Mouse (Mus musculus) limb, embryonic 11.5 days (tissue): ENCODE measurements at regions not wholly inside any gene's neighbourhood (a gene's known extent, or its start where the extent isn't known, plus 50 kb on each side); places are given as distances from the start of the nearest gene placed in this dataset.
A peak's percentile ranks its signal among the peaks of the same experiment; 100 is the strongest.

Experiments used
- ATAC-seq: fragments of 200-750 bp; cut with Nextera tagmentation; 2 replicates; pipeline ENCODE4 v1.8.0; 2017; ENCODE audit warnings: low read depth; ENCODE audit not compliant: insufficient number of reproducible peaks, low FRiP score, low TSS enrichment
- DNase-seq: peaks from one replicate; pipeline ENCODE4 v3.0.0-alpha.2; 2015; ENCODE audit warnings: low spot score
- H3K27ac ChIP-seq: fragments of 300-500 bp; sonication (generic); replicated peaks from 2 replicates; pipeline ENCODE4 v1.5.1; 2014; ENCODE audit warnings: low read depth, mild to moderate bottlenecking, low read length
- H3K27me3 ChIP-seq: fragments of 300-500 bp; sonication (generic); 2 replicates; pipeline ENCODE4 v1.6.1; 2014; ENCODE audit warnings: mild to moderate bottlenecking, low read length, mixed read lengths; ENCODE audit not compliant: control insufficient read depth, insufficient read depth
- H3K36me3 ChIP-seq: fragments of 300-500 bp; sonication (generic); 2 replicates; pipeline ENCODE4 v1.6.1; 2014; ENCODE audit warnings: mild to moderate bottlenecking, low read length, moderate library complexity, mixed read lengths; ENCODE audit not compliant: control insufficient read depth, insufficient read depth
- H3K4me1 ChIP-seq: fragments of 300-500 bp; sonication (generic); 2 replicates; pipeline ENCODE4 v1.6.1; 2014; ENCODE audit warnings: low read length, mixed read lengths; ENCODE audit not compliant: control insufficient read depth, insufficient read depth
- H3K4me2 ChIP-seq: fragments of 300-500 bp; sonication (generic); 2 replicates; pipeline ENCODE4 v1.6.1; 2014; ENCODE audit warnings: low read depth, mild to moderate bottlenecking, moderate library complexity; ENCODE audit not compliant: severe bottlenecking
- H3K4me3 ChIP-seq: fragments of 300-500 bp; sonication (generic); 2 replicates; pipeline ENCODE4 v1.5.1; 2014; ENCODE audit warnings: low read depth, low read length
- H3K9ac ChIP-seq: fragments of 300-500 bp; sonication (generic); 2 replicates; pipeline ENCODE4 v1.6.1; 2014; ENCODE audit warnings: mild to moderate bottlenecking, low read length
- H3K9me3 ChIP-seq: fragments of 300-500 bp; sonication (generic); 2 replicates; pipeline ENCODE4 v1.6.1; 2016; ENCODE audit warnings: low read length; ENCODE audit not compliant: control insufficient read depth
- WGBS: fragments of 180-500 bp; shearing (Covaris S2); extraction: QIAGEN DNeasy Blood & Tissue Kit; methylation state at CpG from one replicate; pipeline ENCODE4 v1.1.7; 2014; 5-methylcytosine and 5-hydroxymethylcytosine counted together

- H3K9me3 ChIP-seq = no peaks in the 10 kb centered on the region
- peaks cover 13% of the 10 kb centered on the region for H3K4me1 ChIP-seq
- DNase-seq (no peak), ATAC-seq (no peak)
- H3K4me2 ChIP-seq = no peak overlapping the region
- no peak overlapping the region for H3K27ac ChIP-seq
- no peak overlapping the region for H3K4me3 ChIP-seq
- no peak overlapping the region for H3K9ac ChIP-seq
- no peaks in the 10 kb centered on the region for H3K36me3 ChIP-seq
- no peaks in the 10 kb centered on the region for H3K27me3 ChIP-seq
- WGBS = 20% methylated on average over 6 of the region's 6 CpGs
Measured at GRCm38 (mm10) chr1:76080241-76080640, 534.2 kb downstream of the Slc4a3 start.

GRCm38 (mm10) chr1:76081700-76082099 lies 535.6 kb downstream of the Slc4a3 start:
- WGBS = 50% methylated on average over 4 of the region's 4 CpGs
- Histone ChIP-seq H3K4me3 (no peak overlapping the region), H3K27me3 (no peaks in the 10 kb centered on the region), H3K4me2 (no peak overlapping the region), H3K9me3 (no peaks in the 10 kb centered on the region), H3K4me1 (peaks cover 3% of the 10 kb centered on the region; the same call in 1 of the 2 replicates), H3K27ac (no peak overlapping the region), H3K9ac (no peak overlapping the region), H3K36me3 (no peaks in the 10 kb centered on the region)
- no peak for DNase-seq
- ATAC-seq = no peak

- no peak for DNase-seq
- no peak overlapping the region for H3K27ac ChIP-seq
- 92% methylated on average over 3 of the region's 3 CpGs for whole genome bisulfite sequencing
- no peaks in the 10 kb centered on the region for H3K4me1 ChIP-seq
- no peak overlapping the region for H3K9ac ChIP-seq
- no peak for ATAC-seq
- H3K4me2 ChIP-seq = no peak overlapping the region
- H3K9me3 ChIP-seq = no peaks in the 10 kb centered on the region
- no peak overlapping the region for H3K4me3 ChIP-seq
- no peaks in the 10 kb centered on the region for H3K36me3 ChIP-seq
- no peaks in the 10 kb centered on the region for H3K27me3 ChIP-seq
Measured at GRCm38 (mm10) chr1:76083273-76084036, 537.4 kb downstream of the Slc4a3 start.

GRCm38 (mm10) chr1:76091031-76091430 lies 545.0 kb downstream of the Slc4a3 start:
- Histone ChIP-seq H3K4me1 (no peaks in the 10 kb centered on the region), H3K9ac (no peak overlapping the region), H3K4me3 (no peak overlapping the region), H3K27me3 (no peaks in the 10 kb centered on the region), H3K9me3 (no peaks in the 10 kb centered on the region), H3K27ac (no peak overlapping the region), H3K4me2 (no peak overlapping the region), H3K36me3 (no peaks in the 10 kb centered on the region)
- DNase-seq (no peak), ATAC-seq (no peak)
- WGBS = 40% methylated on average over 5 of the region's 5 CpGs

- 96% methylated on average over 3 of the region's 3 CpGs for WGBS
- no peaks in the 10 kb centered on the region for H3K9me3 ChIP-seq
- H3K36me3 ChIP-seq = no peaks in the 10 kb centered on the region
- H3K27me3 ChIP-seq = no peaks in the 10 kb centered on the region
- ATAC-seq (no peak), DNase-seq (no peak)
- no peak overlapping the region for H3K27ac ChIP-seq
- H3K4me2 ChIP-seq = no peak overlapping the region
- peaks cover 8% of the 10 kb centered on the region; the same call in 1 of the 2 replicates for H3K4me1 ChIP-seq
- no peak overlapping the region for H3K4me3 ChIP-seq
- H3K9ac ChIP-seq = no peak overlapping the region
Measured at GRCm38 (mm10) chr1:76113281-76113680, 567.2 kb downstream of the Slc4a3 start.

GRCm38 (mm10) chr1:76120840-76121239 lies 574.8 kb downstream of the Slc4a3 start:
- Histone ChIP-seq H3K4me2 (no peak overlapping the region), H3K4me1 (no peaks in the 10 kb centered on the region), H3K4me3 (no peak overlapping the region), H3K9me3 (no peaks in the 10 kb centered on the region), H3K27me3 (no peaks in the 10 kb centered on the region), H3K36me3 (no peaks in the 10 kb centered on the region), H3K27ac (no peak overlapping the region), H3K9ac (no peak overlapping the region)
- no peak for ATAC-seq
- no peak for DNase-seq
- 70% methylated on average over 4 of the region's 4 CpGs for WGBS

GRCm38 (mm10) chr1:76130353-76130752 lies 584.3 kb downstream of the Slc4a3 start:
- H3K4me1 ChIP-seq = no peaks in the 10 kb centered on the region
- no peaks in the 10 kb centered on the region for H3K9me3 ChIP-seq
- H3K4me2 ChIP-seq = no peak overlapping the region
- 51% methylated on average over 4 of the region's 4 CpGs for WGBS
- H3K27ac ChIP-seq = no peak overlapping the region
- DNase-seq (no peak), ATAC-seq (no peak)
- no peak overlapping the region for H3K9ac ChIP-seq
- no peak overlapping the region for H3K4me3 ChIP-seq
- no peaks in the 10 kb centered on the region for H3K27me3 ChIP-seq
- no peaks in the 10 kb centered on the region for H3K36me3 ChIP-seq

- Histone ChIP-seq H3K4me3 (no peak overlapping the region), H3K36me3 (no peaks in the 10 kb centered on the region), H3K27ac (no peak overlapping the region), H3K27me3 (no peaks in the 10 kb centered on the region), H3K4me1 (0 out of 2 replicates have a peak, but pooled peaks cover 3% of the 10 kb centered on the region), H3K9ac (no peak overlapping the region), H3K4me2 (no peak overlapping the region), H3K9me3 (no peaks in the 10 kb centered on the region)
- ATAC-seq = no peak
- DNase-seq = no peak
- WGBS = 89% methylated on average over 1 of the region's 1 CpGs
Measured at GRCm38 (mm10) chr1:76136810-76137209, 590.7 kb downstream of the Slc4a3 start.

- Histone ChIP-seq H3K27ac (no peak overlapping the region), H3K9me3 (no peaks in the 10 kb centered on the region)
- WGBS = 38% methylated on average over 6 of the region's 6 CpGs
Measured at GRCm38 (mm10) chr1:76137701-76138100, 591.6 kb downstream of the Slc4a3 start.

More at GRCm38 (mm10) chr1:76137701-76138100, 591.6 kb downstream of the Slc4a3 start:
- Histone ChIP-seq H3K9ac (no peak overlapping the region), H3K4me3 (no peak overlapping the region), H3K4me2 (no peak overlapping the region), H3K36me3 (no peaks in the 10 kb centered on the region), H3K27me3 (no peaks in the 10 kb centered on the region), H3K4me1 (0 out of 2 replicates have a peak, but pooled peaks cover 3% of the 10 kb centered on the region)
- peak; percentile 29 for DNase-seq
- no peak for ATAC-seq
